Mouse (Mus musculus) embryonic fibroblast, embryonic 13.5 days (primary cell): Measurements from ENCODE around the gene Gjb3. TPM values are rescaled to one million over a fixed set of nuclear protein-coding genes. Genes with fewer than 3 reads are reported as not detected.
A peak's percentile ranks its signal among the peaks of the same experiment; 100 is the strongest.

Experiments
- H3K27ac ChIP-seq: 2 replicates; pipeline ENCODE4 v1.5.1; 2012; ENCODE audit warnings: low read length, control low read depth, inconsistent platforms; ENCODE audit not compliant: insufficient read depth
- H3K4me1 ChIP-seq: 2 replicates; pipeline ENCODE4 v1.6.1; 2011; ENCODE audit warnings: low read length; ENCODE audit not compliant: control insufficient read depth, insufficient read depth
- H3K4me3 ChIP-seq: 2 replicates; pipeline ENCODE4 v1.5.1; 2011; ENCODE audit warnings: mild to moderate bottlenecking, control low read depth, low read length; ENCODE audit not compliant: insufficient read depth
- CTCF ChIP-seq: IDR thresholded peaks from 2 replicates; pipeline ENCODE4 v1.5.1; 2011; ENCODE audit warnings: mild to moderate bottlenecking, control low read depth, low read length, moderate library complexity, borderline replicate concordance; ENCODE audit not compliant: insufficient read depth
- POLR2A ChIP-seq: IDR thresholded peaks from 2 replicates; pipeline ENCODE4 v1.6.1; 2011; ENCODE audit warnings: low read depth, mild to moderate bottlenecking, control low read depth, low read length, moderate library complexity
- polyA plus RNA-seq: library from polyadenylated mRNA; stranded (reverse); fragments of >200 nt; gene quantifications from 2 replicates; pipeline ENCODE4 v1.2.4, GENCODE M21; 2011; ENCODE audit warnings: low read depth; ENCODE audit not compliant: missing spikeins, insufficient read length

The Gjb3 gene
- polyA plus RNA-seq, 1 experiment: 6.6 TPM

- no peak for TF ChIP-seq CTCF
- TF ChIP-seq POLR2A: no peak
- Histone ChIP-seq H3K4me3 (no peak overlapping the region), H3K27ac (no peak overlapping the region), H3K4me1 (peaks cover 14% of the 10 kb centered on the region)
Observed at GRCm38 (mm10) chr4:127325276-127325675, 5.4 kb downstream of the Gjb3 start.

GRCm38 (mm10) chr4:127324759-127325158, 5.9 kb downstream of the Gjb3 start:
- H3K27ac ChIP-seq: no peak overlapping the region
- no peak overlapping the region for H3K4me3 ChIP-seq
- peaks cover 14% of the 10 kb centered on the region for H3K4me1 ChIP-seq
- TF ChIP-seq POLR2A (no peak), CTCF (peak; percentile 81)

DNA sequence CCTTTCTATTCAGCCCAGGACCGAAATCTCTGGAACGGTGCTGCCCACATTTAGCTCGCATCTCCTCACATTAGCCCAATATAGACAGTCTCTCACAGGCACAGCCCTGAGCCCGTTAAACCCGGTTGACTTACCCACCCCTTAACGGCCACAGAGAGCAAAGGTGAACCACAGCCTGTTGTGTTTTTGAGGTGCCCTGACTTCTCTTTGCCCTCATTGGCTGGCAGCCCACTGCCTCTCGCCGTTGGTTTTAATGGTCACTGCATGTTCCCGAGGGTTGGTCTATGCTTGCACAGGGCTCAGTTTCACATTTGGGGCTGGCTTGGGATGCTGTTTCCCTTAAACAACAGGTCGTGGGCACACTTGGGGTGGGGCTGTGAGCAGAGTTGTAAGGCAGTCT, 6.3 kb downstream of the Gjb3 start:
- Histone ChIP-seq H3K4me3 (no peak overlapping the region), H3K4me1 (peaks cover 14% of the 10 kb centered on the region), H3K27ac (no peak overlapping the region)
- TF ChIP-seq CTCF (no peak), POLR2A (no peak)

DNA sequence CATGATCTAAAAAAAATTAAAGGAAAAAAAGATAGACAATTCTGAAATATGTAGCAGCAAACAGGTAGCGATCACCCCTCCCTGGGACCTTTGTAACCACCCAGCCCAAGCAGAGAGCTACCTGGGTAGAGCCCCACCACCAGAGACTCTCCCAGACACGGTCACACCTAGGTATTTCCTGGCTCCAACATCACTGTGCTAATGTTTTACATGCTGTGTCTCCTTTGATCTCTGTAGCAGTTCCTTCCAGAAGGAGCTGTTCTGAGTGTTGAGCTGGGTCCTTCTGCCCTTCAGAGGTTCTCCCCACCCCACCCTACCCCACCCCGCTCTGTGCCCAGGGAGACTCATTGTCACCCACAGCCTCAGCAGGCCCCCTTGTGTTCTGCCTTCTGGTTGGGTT, 7.0 kb downstream of the Gjb3 start:
- peaks cover 12% of the 10 kb centered on the region for H3K4me1 ChIP-seq
- no peak overlapping the region for H3K27ac ChIP-seq
- H3K4me3 ChIP-seq: no peak overlapping the region
- TF ChIP-seq POLR2A: no peak
- TF ChIP-seq CTCF: no peak

DNA sequence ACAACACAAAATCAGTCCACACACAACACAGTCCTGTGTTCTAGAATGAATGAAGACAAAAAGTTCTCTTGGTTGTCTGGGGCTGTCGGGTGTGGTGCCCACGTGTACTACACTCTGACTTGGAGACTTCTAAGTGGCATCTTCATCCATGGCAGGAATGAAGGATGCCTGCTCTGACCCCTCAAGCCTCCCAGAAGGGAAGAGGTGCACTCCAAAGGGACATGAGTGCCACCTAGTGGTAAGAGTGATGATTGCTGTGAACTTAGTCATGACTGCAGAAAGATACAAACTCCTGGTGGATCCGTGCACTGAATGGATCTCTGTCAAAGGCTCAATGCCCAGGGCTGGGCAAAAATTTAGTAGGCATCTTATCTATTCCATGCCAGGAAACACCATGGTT, 11.0 kb downstream of the Gjb3 start:
- no peak overlapping the region for H3K4me3 ChIP-seq
- no peaks in the 10 kb centered on the region for H3K4me1 ChIP-seq
- no peak overlapping the region for H3K27ac ChIP-seq
- TF ChIP-seq POLR2A (no peak), CTCF (peak; percentile 59; the same call in 1 of the 2 replicates)

DNA sequence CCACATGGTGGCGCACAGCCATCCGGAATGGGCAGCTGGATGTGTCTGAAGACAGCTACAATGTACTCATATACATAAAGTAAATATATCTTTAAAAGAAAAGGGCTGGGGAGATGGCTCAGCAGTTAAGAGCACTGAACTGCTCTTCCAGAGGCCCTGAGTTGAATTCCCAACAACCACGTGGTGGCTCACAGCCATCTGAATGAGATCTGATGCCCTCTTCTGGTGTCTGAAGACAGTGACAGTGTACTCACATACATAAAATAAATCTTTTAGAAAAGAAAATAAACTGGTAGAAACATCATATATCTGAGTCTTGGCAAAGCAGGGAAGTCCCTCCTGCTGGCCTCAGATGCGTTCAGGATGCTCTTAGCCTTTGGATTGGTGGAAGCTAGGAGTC, 13.5 kb downstream of the Gjb3 start:
- Histone ChIP-seq H3K4me1 (no peaks in the 10 kb centered on the region), H3K4me3 (no peak overlapping the region)
- TF ChIP-seq POLR2A (no peak), CTCF (no peak)

GRCm38 (mm10) chr4:127315753-127316152, 14.9 kb downstream of the Gjb3 start:
- Histone ChIP-seq H3K4me3 (no peak overlapping the region), H3K27ac (no peak overlapping the region), H3K4me1 (no peaks in the 10 kb centered on the region)
- TF ChIP-seq CTCF (no peak), POLR2A (no peak)

More for the DNA sequence above, 13.5 kb downstream of the Gjb3 start:
- no peak overlapping the region for H3K27ac ChIP-seq

DNA sequence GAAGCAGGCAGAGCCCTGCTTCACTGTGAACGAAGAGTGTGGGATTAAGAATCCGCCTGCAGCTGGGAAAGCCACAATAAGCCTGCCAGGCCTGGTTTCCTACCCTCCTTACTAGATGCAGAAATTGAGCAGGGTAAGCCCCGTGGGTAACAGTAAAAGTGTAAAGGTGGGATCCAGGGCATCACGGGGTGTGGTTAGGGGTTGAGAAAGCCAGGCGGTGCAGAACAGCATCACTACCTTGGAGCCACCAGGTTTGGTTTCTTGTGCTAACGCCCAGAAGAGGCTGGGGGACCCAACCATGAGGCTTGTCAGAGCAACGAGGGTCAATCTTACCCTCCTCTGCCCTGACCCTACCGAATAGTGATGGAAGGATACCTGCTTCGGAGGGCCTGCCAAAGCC, 16.1 kb downstream of the Gjb3 start:
- no peak overlapping the region for H3K4me3 ChIP-seq
- TF ChIP-seq CTCF (no peak), POLR2A (no peak)
- no peak overlapping the region for H3K27ac ChIP-seq

GRCm38 (mm10) chr4:127313861-127314260, 16.8 kb downstream of the Gjb3 start, which contains the start of gene Gja4:
Gene Gja4, minus strand, starts transcription at chr4:127314039.
- no peak within 1 kb of the TSS for H3K27ac ChIP-seq
- TF ChIP-seq CTCF: no peak
- H3K4me3 ChIP-seq: peak within 1 kb of the TSS; percentile 31
- no peaks in the 10 kb centered on the region for H3K4me1 ChIP-seq

More for the DNA sequence above, 16.1 kb downstream of the Gjb3 start:
- no peaks in the 10 kb centered on the region for H3K4me1 ChIP-seq

- Histone ChIP-seq H3K27ac (no peak overlapping the region), H3K4me3 (no peak overlapping the region), H3K4me1 (no peaks in the 10 kb centered on the region)
- TF ChIP-seq CTCF: no peak
- TF ChIP-seq POLR2A: no peak
Observed at GRCm38 (mm10) chr4:127312349-127312748, 18.3 kb downstream of the Gjb3 start.

GRCm38 (mm10) chr4:127311561-127311960, 19.1 kb downstream of the Gjb3 start:
- Histone ChIP-seq H3K4me1 (no peaks in the 10 kb centered on the region), H3K27ac (no peak overlapping the region), H3K4me3 (no peak overlapping the region)
- no peak for TF ChIP-seq CTCF
- TF ChIP-seq POLR2A: no peak

GRCm38 (mm10) chr4:127306915-127307314, 23.7 kb downstream of the Gjb3 start:
- Histone ChIP-seq H3K27ac (no peak overlapping the region), H3K4me1 (no peaks in the 10 kb centered on the region), H3K4me3 (no peak overlapping the region)
- no peak for TF ChIP-seq CTCF
- TF ChIP-seq POLR2A: no peak
